In the genomic region with DNA sequence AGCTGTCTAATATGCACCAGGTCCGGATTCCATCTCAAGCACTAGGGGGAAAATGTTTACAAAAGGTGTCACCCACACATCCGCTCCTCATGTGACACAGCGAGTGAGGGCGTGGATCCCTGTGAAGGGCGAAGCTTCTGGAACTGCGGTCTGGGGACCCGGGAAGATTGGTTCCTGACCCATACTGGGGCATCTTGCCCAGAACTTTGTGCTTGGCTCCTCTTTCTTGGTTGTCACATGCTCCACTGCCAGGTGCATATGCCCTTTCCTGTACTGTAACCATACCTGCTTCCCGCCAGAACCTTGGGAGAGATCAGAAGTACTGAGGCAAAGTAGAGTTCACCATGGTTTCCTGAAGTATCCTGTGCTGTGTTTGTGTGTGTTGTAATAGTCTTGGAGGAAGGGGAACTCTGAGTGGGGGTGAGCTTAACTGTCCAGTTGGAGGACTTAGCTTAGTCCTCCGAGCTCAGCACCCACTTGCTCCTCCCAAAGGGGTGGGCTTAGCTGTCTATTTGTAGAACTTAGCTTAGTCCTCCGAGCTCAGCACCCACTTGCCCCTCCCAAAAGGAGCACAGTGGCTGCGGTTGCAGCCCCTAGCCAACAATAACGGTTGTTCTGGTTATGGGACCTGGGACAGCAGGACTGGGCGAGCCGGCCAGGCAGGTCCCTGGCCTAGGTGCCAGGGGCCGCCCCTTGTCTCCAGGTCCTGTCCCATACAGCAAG, we compare ENCODE assay signal across 8 mouse cellular contexts. TPM values are rescaled to one million over a fixed set of nuclear protein-coding genes. Genes with fewer than 3 reads are reported as not detected.
DNase-seq lines count a peak whose midpoint lies in the region; ATAC-seq lines count a peak whose summit lies in the region.

A gene (plus strand): TSS at position 704 of the 723 bp plus-strand sequence.

- H3K27me3 ChIP-seq in midbrain, embryonic 12.5 days = peaks cover 86% of the 10 kb centered on the region

- ATAC-seq in midbrain, embryonic 12.5 days (ENCODE audit: low FRiP score, low read depth) = no peak

- 24% methylated on average over 15 of the region's 15 CpGs for WGBS in large intestine, adult 2 months
- WGBS in midbrain, embryonic 12.5 days = 71% methylated on average over 15 of the region's 15 CpGs

- peaks cover 27% of the 10 kb centered on the region for H3K4me1 ChIP-seq in midbrain, embryonic 12.5 days

- peak within 1 kb of the TSS; percentile 49; the same call in 1 of the 2 replicates for H3K9ac ChIP-seq in midbrain, embryonic 12.5 days (replicated peaks)

- no peak within 1 kb of the TSS for H3K27ac ChIP-seq in midbrain, embryonic 12.5 days (replicated peaks)

- H3K36me3 ChIP-seq in midbrain, embryonic 12.5 days = peaks cover 15% of the 10 kb centered on the region; the same call in 1 of the 2 replicates

- H3K4me3 ChIP-seq in midbrain, embryonic 12.5 days = peak within 1 kb of the TSS; percentile 40

- peak within 1 kb of the TSS; percentile 54 for H3K4me2 ChIP-seq in midbrain, embryonic 12.5 days (replicated peaks)

- no peaks in the 10 kb centered on the region for H3K9me3 ChIP-seq in midbrain, embryonic 12.5 days

- DNase-seq in cerebellum, adult 8-10 months = peak; percentile 53
- no peak for DNase-seq in cerebellum, adult 11 months
- peak; percentile 34 for DNase-seq in adrenal gland, postnatal 10 days
- peak; percentile 69 to 83 for DNase-seq in heart, adult 18-20 months
- DNase-seq in large intestine, adult 2 months (ENCODE audit: low read depth, low spot score) = no peak
- DNase-seq in thymus, postnatal 14 days = no peak
- no peak for DNase-seq in spleen, postnatal 4 days (ENCODE audit: low spot score in 2 of 2)

RNA-seq across cellular contexts. Expression of the gene that starts here (rescaled TPM):
- 10 to 100 TPM; 16.8 to 19.6 TPM for total RNA-seq in adrenal gland, postnatal 10 days (2021)
- 10 to 100 TPM; 22.5 to 23.3 TPM for total RNA-seq in heart, adult 18-20 months (2021)
- polyA plus RNA-seq in large intestine, adult 2 months (2012; rRNA removed) = 38.6 and 41.4 TPM in 2 replicates
- 5.4 and 6.0 TPM in 2 replicates for polyA plus RNA-seq in midbrain, embryonic 12.5 days (2016; fragmentation: Nextera tagmentation; extraction: Ambion mirVana)

Comparison
In these comparisons a context has a peak if more than half of its experiments do, and no peak if none do; other contexts are left out.
1. DNase-seq: peak in cerebellum, adult 8-10 months (single experiment), adrenal gland, postnatal 10 days (single experiment) and heart, adult 18-20 months (2 of 2); none in cerebellum, adult 11 months (single experiment), large intestine, adult 2 months (single experiment), thymus, postnatal 14 days (single experiment) and spleen, postnatal 4 days (0 of 2).